Mouse (Mus musculus) neural tube, embryonic 12.5 days (tissue): ENCODE data around the gene 1810062G17Rik. TPM values are rescaled to one million over a fixed set of nuclear protein-coding genes. Genes with fewer than 3 reads are reported as not detected.

ENCODE experiments used
- ATAC-seq: fragments of 200-750 bp; cut with Nextera tagmentation; 2 replicates; pipeline ENCODE4 v1.8.0; 2017; ENCODE audit warnings: low read depth, mild to moderate bottlenecking, moderate TSS enrichment, moderate library complexity; ENCODE audit not compliant: low FRiP score
- H3K27ac ChIP-seq: fragments of 300-500 bp; sonication (generic); 2 replicates; pipeline ENCODE4 v1.5.1; 2016
- H3K27me3 ChIP-seq: fragments of 300-500 bp; sonication (generic); replicated peaks from 2 replicates; pipeline ENCODE4 v1.6.1; 2016; ENCODE audit warnings: mild to moderate bottlenecking
- H3K36me3 ChIP-seq: fragments of 300-500 bp; sonication (generic); 2 replicates; pipeline ENCODE4 v1.6.1; 2016; ENCODE audit warnings: mild to moderate bottlenecking
- H3K4me1 ChIP-seq: fragments of 300-500 bp; sonication (generic); 2 replicates; pipeline ENCODE4 v1.6.1; 2016
- H3K4me2 ChIP-seq: fragments of 300-500 bp; sonication (generic); replicated peaks from 2 replicates; pipeline ENCODE4 v1.6.1; 2016; ENCODE audit warnings: mild to moderate bottlenecking
- H3K4me3 ChIP-seq: fragments of 300-500 bp; sonication (generic); 2 replicates; pipeline ENCODE4 v1.5.1; 2016
- H3K9ac ChIP-seq: fragments of 300-500 bp; sonication (generic); 2 replicates; pipeline ENCODE4 v1.6.1; 2016; ENCODE audit warnings: mild to moderate bottlenecking
- H3K9me3 ChIP-seq: fragments of 300-500 bp; sonication (generic); 2 replicates; pipeline ENCODE4 v1.6.1; 2016; ENCODE audit warnings: mild to moderate bottlenecking
- WGBS: fragments of 180-500 bp; shearing (Covaris S2); methylation state at CpG from one replicate; pipeline ENCODE4 v1.1.7; 2016; 5-methylcytosine and 5-hydroxymethylcytosine counted together
- microRNA-seq: library from miRNA; unstranded; fragments of <30 nt; microRNA quantifications from one replicate; pipeline ENCODE4, GENCODE M21; 2017
- polyA plus RNA-seq: library from polyadenylated mRNA; unstranded; fragments of >200 nt; fragmentation: Nextera tagmentation; extraction: Ambion mirVana; gene quantifications from 2 replicates; pipeline ENCODE4 v1.2.1, GENCODE M21; 2016

Gene 1810062G17Rik
- polyA plus RNA-seq, 1 experiment from 2014 or later: 0.22 TPM

- Histone ChIP-seq H3K27me3 (peaks cover 31% of the 10 kb centered on the region), H3K4me3 (no peak overlapping the region), H3K9me3 (no peaks in the 10 kb centered on the region), H3K36me3 (no peaks in the 10 kb centered on the region), H3K27ac (no peak overlapping the region), H3K4me1 (no peaks in the 10 kb centered on the region; the same call in 1 of the 2 replicates), H3K4me2 (peak overlapping the region; percentile 97), H3K9ac (no peak overlapping the region)
- 6% methylated on average over 4 of the region's 4 CpGs for WGBS
- ATAC-seq: no peak
Measured at GRCm38 (mm10) chr3:36522137-36522536, 46.4 kb downstream of the 1810062G17Rik start.

GRCm38 (mm10) chr3:36524466-36524865 lies 48.7 kb downstream of the 1810062G17Rik start:
- Histone ChIP-seq H3K4me3 (no peak overlapping the region), H3K27ac (no peak overlapping the region), H3K4me2 (no peak overlapping the region), H3K9ac (no peak overlapping the region), H3K4me1 (no peaks in the 10 kb centered on the region; the same call in 1 of the 2 replicates), H3K36me3 (no peaks in the 10 kb centered on the region), H3K27me3 (peaks cover 31% of the 10 kb centered on the region), H3K9me3 (no peaks in the 10 kb centered on the region)
- 85% methylated on average over 3 of the region's 3 CpGs for WGBS
- ATAC-seq: no peak

GRCm38 (mm10) chr3:36530345-36530744 lies 54.6 kb downstream of the 1810062G17Rik start:
- Histone ChIP-seq H3K9me3 (no peaks in the 10 kb centered on the region), H3K4me3 (no peak overlapping the region), H3K27ac (no peak overlapping the region), H3K4me1 (peaks cover 4% of the 10 kb centered on the region; the same call in 1 of the 2 replicates), H3K9ac (no peak overlapping the region), H3K4me2 (no peak overlapping the region), H3K27me3 (0 out of 2 replicates have a peak, but pooled peaks cover 4% of the 10 kb centered on the region), H3K36me3 (no peaks in the 10 kb centered on the region)
- no peak for ATAC-seq
- 90% methylated on average over 6 of the region's 6 CpGs for WGBS

- no peak for ATAC-seq
- Histone ChIP-seq H3K27ac (no peak overlapping the region), H3K4me1 (peaks cover 4% of the 10 kb centered on the region; the same call in 1 of the 2 replicates), H3K36me3 (no peaks in the 10 kb centered on the region), H3K4me2 (no peak overlapping the region), H3K27me3 (0 out of 2 replicates have a peak, but pooled peaks cover 4% of the 10 kb centered on the region), H3K9me3 (no peaks in the 10 kb centered on the region), H3K4me3 (no peak overlapping the region), H3K9ac (no peak overlapping the region)
- WGBS: 79% methylated on average over 5 of the region's 5 CpGs
Measured at GRCm38 (mm10) chr3:36530781-36531180, 55.0 kb downstream of the 1810062G17Rik start.

GRCm38 (mm10) chr3:36531242-36531641 lies 55.5 kb downstream of the 1810062G17Rik start:
- no peak for ATAC-seq
- no peak overlapping the region for H3K27ac ChIP-seq

More at GRCm38 (mm10) chr3:36531242-36531641, 55.5 kb downstream of the 1810062G17Rik start:
- H3K27me3 ChIP-seq: 0 out of 2 replicates have a peak, but pooled peaks cover 4% of the 10 kb centered on the region
- H3K9me3 ChIP-seq: no peaks in the 10 kb centered on the region
- no peak overlapping the region for H3K9ac ChIP-seq
- WGBS: 50% methylated on average over 2 of the region's 2 CpGs
- H3K4me3 ChIP-seq: no peak overlapping the region
- H3K4me2 ChIP-seq: no peak overlapping the region
- H3K36me3 ChIP-seq: no peaks in the 10 kb centered on the region
- H3K4me1 ChIP-seq: peaks cover 4% of the 10 kb centered on the region; the same call in 1 of the 2 replicates

Small RNAs within 50 kb of the gene (microRNA-seq; reads per million reads assigned to microRNA genes)
- gene Mir7009: not detected

Other genes starting within 250 kb of the 1810062G17Rik start
- 124 and 131 TPM in 2 replicates for gene Anxa5, start within 50 bp of the 1810062G17Rik start, polyA plus RNA-seq
- 0.65 and 0.84 TPM in 2 replicates for gene Gm11549, start 45.9 kb downstream of the 1810062G17Rik start, polyA plus RNA-seq
- 85.2 and 86.6 TPM in 2 replicates for gene Exosc9, start 76.7 kb downstream of the 1810062G17Rik start, polyA plus RNA-seq
- 135 and 139 TPM in 2 replicates for gene Ccna2, start 96.2 kb downstream of the 1810062G17Rik start, polyA plus RNA-seq
- gene Bbs7, start 137.5 kb downstream of the 1810062G17Rik start, polyA plus RNA-seq: 19.2 and 19.8 TPM in 2 replicates
- 7.9 and 8.5 TPM in 2 replicates for gene Trpc3, start 214.2 kb downstream of the 1810062G17Rik start, polyA plus RNA-seq